Mouse (Mus musculus): ENCODE results near the gene Msh5.
"Not testable (repeated sequence)": the region's sequence is repeated elsewhere in the genome, so short reads cannot be mapped to it uniquely, and the experiment has no call there.

Msh5 gene

DNA sequence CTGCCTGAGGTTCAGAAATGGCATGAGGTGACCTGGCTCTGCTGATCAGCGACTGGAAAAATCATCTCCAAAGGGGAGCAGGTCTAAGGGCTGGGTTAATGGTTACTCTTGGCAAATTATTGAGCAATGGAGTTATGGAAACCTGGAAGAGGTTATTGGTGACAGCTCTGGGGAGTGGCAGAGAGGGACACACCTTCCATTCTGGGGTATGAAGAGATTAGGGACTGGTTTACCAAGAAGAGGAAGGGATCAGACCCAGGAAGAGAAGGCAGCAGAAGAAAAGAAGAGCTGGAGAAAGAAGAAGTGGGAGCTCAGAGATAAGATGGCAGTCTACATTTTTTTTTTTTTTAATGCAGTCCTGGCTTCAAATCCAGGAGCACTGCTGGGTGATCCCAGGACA, 1.1 kb upstream of the Msh5 start:
- DNase-seq = no peak

DNA sequence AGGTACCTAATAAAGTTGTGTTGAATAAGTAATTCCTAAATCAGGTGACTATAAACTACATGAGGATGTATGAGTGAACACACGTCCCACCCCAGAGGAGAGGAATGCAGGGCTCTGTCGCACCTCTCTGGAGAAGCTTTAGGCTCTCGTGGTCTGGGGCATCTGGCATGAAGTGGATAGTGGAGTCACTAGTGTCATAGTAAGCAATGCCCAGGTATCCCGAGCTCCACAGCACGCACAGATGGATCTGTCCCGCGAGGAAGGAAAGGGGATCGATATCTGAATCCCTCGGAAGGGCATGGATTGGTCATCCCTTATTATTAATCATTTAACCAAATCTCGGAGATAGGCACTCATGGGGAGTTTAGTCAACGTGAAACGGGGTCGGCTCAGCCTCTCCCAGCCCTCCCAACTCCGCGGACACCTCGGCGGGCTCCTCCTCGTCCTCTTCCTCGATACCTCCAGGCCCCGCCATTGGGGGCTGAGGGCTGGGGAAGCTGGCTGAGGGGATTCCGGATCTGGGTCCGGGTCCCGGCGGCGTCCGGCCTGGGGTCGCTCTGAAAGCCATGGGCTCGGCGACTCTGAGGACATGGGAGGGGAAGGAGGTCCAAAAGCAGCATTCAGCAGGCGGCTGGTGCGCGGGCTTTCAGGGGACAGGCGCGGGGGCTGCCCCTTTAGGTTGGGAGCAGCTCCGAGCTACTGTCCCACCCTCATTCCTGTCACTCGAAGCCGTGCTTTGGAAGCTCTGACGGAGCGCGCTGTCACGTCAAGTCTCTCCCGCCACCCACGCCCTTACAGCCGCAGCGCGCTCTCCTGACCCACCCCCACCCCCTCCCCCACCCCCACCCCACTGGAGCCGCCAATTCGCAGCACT, 501 bp downstream of the Msh5 start:
- no peak for DNase-seq

DNA sequence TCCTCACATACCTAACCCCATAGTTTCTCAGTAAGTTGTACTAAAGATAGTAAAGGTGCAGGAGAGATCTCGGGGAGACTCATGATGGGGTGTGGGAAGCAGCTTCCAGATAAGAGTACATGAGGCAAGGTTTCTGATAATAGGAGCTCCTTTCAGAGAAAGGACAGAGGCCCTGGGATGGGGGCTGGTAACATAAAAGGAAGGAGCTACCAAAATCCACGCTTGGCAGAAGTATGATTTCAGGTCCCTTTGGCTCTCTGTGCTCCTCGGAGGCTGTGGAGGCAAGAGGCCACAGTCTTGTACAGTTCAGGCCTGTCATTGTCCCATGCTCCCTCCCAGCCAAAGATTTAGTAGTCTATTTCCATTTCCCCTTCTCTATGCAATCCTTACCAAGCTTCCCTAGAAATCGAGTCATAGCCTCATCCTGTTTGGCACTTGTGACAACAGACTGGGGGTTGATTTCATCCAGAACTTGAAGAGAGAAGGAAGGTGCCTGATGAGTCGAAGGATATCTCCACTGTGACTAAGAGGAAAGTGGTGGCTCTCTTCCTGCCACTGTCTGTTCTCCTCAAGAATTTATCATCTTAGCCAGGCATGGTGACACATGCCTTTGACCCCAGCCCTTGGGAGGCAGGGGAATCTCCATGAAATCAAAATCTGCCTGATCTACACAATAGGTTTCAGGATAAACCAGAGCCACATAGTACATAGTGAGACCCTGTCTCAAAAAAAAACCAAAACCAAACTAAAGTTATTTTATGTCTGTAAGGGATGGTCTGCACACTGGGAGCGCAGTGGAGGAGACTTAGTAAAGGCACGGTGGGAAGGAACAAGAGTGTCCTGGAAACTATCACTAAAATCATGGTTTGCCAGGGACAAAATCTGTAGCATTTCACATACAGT, 1.4 kb downstream of the Msh5 start:
- no peak for DNase-seq

DNA sequence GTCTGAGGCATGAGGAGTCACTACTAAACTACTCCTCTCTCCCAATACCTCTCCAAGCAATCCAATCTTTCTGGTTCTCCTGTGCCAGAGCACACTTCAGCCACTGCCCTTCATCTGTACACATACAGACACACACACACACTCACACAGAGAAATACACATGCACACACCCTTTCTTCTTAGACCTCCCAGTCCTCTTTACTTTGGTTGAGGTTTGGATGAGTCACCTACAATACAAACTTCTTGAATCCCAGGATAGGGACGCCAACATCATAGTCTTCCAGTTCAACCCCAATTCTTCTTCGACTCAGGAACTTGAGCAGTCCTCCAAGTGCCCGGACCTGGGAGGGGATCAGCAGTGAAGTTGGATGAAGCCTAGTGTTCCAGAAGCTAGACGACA, 2.8 kb downstream of the Msh5 start:
- DNase-seq = no peak

DNA sequence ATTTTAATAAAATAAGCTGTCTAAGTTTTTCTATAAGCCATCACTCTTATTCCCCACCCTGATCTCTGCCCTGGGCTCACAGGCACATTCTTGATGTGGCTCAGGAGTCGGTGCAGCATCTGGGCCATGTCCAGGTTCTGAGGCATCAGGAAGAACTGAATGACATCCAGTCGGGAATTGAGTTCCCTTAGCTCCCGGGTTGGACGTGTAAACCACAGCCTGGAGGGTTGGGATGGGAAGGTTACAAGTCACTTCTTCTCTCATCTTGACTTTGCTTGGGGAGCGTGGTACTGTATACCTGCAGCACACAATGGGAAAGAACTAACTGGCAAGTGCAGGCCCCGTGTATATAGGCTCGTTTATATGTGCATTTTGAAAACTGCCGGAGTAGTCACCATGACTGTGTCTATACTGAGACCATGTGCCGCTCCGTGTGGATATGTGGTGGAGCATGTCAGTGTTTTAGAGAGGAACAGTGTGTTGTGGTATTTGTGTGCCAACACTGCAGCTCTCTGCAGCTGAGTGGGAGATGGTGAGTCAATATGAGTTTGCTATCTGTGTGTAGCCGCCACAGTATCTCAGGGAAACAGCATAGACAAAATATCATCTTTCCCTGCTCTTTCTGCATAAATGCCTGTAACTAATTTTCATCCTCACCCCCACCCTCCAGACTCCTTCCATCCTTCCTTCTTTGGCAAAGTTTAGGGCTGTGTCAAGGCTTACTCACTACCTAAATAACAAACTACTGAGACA, 7.2 kb downstream of the Msh5 start:
- no peak for DNase-seq

DNA sequence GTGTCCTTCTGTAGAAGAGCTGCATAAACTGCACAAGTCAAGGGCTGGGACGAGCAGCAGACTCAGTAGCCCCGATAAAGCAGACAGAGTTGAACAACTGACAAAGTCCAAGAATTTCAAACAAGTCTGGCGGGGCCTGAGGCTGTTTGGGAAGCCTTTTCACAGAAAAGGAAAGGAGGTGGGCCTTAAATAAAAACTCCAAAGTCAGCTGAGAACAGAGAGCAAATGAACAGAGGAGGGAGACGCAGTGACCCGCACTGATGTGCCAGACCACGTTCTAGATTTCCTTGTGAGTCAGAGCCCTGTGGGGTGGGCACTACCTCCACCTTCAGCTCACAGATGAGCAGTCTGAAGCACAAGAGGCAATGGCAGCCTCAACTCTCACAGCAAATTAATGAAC, 11.6 kb downstream of the Msh5 start:
- DNase-seq = no peak

DNA sequence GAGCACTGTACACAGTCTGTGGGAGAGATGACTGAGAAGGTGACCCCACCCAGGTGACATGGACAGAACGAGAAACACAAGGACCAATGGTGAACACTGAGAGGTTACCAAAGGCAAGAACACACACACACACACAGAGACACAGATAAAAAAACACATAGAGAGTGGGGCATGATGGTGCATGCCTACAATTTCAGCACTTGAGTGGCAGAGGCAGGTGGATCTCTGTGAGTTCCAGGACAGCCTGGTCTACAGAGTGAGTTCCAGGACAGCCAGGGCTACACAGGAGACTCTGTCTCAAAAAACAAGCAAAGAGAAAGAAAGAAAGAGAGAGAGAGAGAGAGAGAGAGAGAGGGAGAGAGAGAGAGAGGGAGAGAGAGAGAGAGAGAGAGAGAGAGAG, 12.8 kb downstream of the Msh5 start:
- not testable (repeated sequence) for DNase-seq

DNA sequence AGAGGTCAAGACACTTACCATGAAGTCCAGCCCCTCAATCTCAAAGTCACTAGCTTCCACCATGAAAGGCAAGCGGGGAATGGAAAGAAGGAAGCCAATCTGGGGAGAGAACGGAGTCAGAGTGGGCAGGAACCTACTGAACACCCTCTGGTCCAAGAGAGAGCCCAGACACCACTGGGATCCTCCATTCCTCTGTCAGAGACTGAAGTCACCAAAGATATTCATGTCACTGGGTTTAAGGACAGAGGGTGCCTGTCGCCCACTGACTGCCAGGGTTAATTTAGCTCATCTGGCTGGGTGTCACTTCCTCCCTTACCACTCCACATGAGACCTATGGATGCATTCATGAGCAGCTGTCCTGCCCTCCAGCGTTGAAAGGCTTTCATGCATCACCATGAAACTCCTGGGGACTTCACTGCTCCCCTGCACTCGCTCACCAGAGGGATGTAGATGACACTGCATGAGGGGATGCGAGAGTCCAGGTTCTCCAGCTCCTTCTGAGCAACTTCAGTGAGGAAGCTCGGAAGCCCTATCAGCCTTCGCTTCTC, 14.1 kb downstream of the Msh5 start:
- DNase-seq = peak in 1 of 2 experiments; percentile 30

DNA sequence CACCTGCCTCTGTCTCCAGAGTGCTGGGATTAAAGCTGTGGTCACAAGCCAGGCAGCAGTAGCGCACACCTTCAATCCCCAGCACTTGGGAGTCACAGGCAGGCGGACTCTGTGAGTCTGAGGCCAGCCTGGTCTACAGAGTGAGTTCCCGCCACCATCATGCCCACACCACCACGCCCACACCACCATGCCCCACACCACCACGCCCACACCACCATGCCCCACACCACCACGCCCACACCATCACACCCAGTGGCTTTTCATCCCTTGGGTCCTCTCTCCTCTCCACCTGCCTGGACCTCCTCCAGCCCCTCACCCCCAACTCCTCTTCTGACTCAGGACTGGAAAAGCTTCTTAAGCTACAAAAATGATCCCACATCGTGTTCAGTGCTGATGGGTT, 14.7 kb downstream of the Msh5 start:
- no peak for DNase-seq

DNA sequence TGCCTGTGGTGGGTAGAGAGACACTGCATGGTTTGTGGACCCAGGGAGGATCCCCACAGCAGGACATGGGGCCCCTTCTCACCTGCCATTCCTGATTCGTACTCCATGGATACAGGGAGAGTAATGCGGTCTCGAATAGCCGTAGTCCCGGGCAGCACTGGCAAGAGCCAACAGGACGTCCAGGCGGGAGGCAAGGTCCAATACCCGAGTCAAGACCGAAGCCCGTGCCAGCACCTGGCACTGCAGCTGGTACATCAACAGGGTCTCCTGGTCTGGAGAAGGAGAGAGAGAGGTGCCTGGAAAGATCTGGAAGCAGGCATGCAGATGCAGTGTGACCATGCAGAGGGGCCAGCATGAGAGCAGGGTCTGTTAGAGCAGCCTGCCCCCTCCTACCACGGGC, 15.3 kb downstream of the Msh5 start:
- DNase-seq = no peak

DNA sequence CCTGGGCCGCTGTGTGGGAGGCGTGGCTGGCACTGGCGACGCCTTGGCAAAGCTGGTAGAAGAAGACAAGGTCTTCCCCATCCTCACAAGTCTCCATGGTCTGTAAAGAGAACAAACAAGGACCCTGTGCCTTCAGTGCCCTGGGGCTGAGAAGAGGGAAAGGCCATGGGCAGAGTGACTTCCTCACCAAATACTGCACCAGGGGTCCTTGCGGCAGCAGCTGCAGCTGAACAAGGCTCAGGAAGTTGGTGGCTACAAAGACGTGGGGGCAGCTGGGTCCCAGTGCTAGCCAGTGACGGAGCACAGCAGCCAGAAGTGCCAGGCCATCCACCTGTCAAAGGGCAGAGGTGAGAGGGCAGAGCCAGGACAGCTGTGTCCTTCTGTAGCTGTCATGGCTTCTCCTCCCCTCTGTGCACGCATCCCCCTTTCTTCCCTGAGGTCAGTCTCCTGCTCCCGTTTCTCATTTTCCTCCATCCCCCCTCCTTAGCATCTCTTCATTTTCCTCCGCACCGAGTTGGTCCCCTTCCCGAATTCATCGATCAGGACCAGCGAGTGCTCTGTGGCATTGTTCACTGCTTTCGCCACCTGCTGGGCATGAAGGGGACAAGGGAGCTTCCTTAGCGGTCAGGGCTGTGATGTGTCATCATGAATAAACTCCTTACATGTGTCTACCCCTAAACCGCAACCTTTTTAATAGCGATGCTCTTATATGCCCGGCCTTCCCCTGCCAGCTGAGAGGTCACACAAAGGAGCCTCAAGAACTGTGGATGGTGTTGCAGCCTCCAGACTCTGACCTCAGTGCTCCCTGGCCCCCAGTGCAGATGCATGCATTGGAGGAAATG, 16.6 kb downstream of the Msh5 start:
- peak; percentile 49 to 51 for DNase-seq

DNA sequence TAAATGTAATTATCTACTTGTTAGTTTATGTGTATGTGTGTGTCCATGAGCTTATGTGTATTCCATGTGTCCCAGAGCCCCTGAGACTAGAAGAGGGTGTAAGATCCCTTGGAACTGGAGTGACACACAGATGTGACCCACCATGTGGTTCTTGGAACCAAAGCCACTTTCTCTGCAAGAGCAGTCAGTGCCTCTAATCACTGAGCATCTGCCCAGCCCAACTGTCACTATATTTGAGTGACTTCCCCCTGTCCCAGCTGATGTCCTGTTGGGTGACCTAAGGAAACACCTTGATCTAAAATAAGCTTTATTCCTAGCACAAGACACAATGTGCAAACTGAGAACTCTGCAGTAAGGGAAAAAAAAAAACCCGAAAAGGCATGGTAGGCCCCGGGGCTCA, 18.2 kb downstream of the Msh5 start:
- DNase-seq = no peak

DNA sequence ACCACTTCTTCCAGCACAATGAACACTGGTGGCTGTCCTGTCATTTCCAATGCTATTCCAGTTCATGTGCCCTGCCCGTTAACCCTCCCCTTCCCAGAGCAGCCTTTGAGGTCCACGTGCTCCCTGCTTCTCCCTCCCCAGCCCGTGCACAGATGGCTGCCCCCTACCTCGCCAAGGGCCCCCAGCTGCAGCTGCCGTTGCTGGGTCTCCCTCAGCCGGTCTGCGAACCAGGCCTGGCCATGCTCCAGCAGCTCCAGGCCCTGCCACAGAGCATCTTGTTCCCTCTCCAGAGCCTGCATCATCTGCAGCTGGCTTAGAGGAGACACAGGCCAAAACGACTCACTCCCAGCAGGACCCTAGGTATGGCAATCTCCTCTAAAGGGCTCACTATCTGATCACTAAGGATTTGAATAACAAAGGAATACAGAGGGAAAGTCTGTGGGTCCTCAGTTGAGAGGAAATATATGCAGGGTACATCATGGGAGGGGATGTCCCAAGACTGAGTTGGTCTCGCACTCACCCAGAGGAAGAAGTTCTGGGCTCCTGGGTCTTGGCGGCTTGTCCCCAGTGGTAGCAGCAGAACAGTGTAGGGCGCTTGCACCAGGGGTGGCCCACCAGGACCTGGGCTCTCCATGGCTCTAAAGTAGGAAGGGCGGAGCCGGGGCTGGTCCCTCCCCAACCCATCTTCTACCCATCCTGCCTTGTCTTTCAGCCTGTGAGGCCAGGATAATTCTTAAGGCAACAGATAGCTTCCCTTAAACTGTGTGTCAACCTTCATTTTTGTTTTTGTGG, 19.1 kb downstream of the Msh5 start, which contains the start of gene Sapcd1:
Gene Sapcd1 (minus strand): TSS at position 740 of the 792 bp plus-strand sequence.
- DNase-seq = peak; percentile 48 to 56

DNA sequence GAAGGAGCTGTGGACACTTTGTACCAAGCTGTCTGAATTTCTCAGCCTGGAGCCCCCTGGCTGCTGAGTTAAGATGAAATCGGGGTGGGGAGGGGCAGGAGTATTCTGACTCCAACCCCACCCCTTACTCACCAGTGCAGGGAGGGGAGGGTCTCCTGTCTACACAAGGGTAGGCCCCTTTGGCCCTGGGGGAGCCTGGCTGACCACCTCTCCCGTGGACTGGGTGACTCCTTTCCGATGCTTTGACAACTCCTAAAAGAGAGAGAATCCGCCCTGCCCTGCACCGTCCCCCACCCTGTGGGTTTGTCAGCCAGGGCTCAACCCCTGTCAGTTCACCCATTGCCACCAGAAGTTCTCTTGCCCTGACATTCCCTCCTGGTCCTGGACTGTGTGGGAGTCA, 20.3 kb downstream of the Msh5 start:
- no peak for DNase-seq

DNA sequence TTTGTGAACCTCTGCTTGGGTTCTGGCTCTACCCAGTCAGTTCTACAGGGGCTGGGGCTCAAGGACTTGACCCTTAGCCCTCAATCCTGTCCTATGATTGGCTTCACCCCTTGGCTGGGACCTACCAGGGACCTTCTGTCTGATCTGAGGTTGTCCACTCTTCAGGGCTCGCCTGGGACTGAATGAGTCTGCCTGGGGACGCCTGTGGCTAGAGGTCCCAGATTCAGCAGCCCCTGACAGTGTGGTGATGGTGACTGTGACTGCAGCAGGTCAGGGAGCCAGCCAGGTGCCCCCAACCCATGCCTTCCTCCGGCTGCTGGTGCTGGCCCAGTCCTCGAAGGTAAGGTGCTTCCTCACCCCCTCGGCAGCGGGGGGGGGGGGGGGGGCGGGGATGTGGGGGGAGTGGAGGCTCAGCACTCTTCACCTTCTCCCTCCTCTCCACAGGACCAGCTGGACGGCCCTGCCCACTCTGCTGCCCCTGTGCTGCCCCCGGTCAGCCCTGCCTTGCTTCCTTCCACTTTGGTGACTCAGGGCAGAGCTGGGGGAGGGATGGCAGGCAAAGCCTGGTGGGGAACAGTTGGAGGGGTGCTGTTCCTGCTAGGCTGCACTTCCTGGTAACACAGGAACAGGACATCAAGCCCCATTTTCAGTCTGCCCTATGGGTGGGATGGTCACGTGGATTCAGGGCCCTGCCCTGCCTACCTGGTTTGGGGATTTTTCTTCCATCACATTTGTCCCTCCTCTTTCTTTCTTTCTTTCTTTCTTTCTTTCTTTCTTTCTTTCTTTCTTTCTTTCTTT, 21.7 kb downstream of the Msh5 start:
- no peak for DNase-seq

DNA sequence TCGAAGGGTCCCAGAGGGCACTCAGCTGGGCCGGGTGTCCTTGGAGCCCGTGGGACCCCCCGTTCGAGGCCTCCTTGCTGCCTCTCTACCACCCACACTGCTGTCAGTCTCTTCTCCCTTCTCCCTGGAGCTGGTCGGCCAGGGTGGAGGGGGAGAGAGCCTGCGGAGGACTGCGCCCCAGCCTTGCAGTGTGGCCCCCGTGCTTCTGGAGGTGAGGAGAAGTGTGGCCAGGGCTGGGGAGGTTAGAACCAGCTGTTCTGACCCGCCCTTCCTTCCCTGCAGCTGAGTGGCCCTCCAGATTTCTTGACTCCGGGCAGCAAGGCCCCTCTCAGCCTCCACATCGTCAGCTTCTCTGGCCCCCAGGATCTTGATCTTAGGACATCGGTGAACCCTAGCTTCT, 22.3 kb downstream of the Msh5 start:
- no peak for DNase-seq

DNA sequence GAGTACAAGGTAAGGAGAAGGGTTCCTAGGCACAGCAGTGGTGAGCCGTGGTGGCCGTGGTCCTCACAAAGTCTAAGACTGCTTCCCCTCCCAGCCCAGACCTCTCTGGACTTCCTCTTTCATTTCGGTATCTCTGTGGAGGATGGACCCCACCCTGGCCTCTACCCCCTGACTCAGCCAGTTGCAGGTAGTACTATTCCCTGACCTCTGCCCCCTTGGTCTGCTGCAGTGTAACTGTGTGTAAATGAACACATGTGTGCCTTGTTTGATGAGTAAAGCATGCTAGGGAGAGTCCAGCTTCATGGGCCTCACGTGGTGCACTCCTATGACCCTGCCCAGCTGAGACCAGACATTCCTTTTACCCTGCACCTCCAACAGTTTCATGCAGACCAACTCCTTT, 22.8 kb downstream of the Msh5 start:
- DNase-seq = peak; percentile 31 to 40

DNA sequence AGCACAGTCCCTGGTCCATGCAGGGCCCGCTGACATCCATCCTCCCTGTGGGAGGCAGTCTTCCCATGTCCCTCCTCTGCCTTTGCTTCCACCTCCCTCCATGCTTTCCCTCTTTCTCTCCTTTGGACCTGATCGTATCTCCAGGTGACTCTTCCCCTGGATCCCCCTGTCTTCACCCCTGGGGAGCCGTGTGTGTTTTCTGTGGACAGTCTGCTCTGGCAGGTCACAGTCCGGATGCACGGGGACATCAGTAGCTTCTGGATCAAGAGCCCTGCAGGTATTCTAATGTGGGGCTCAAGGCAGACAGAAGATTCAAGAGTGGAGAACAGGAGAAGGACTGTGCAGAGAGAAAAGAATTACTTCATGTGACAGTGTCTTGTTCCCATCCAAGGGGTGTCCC, 23.3 kb downstream of the Msh5 start:
- DNase-seq = no peak

DNA sequence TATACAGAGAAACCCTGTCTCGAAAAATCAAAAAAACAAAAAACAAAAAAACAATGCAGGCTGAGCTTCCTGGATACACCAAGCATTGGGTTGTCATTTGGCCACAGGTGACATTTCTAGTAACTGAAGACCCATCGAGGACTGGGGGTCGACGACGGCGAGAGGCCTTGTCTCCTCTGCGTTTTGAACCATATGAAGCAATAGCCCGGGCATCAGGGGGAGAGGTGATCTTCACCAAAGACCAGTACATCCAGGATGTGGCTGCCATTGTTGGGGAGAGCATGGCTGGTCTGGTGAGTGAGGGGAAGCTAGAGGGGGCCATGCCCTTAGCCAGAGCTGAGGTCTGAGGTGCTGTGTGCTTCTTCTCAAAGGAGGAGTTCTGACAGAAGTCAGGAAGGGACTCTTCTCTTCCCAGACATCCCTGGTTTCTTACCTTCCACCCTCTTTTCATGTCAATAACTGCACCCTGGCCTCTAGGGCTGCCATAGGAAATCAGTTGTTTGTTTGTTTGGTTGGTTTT, 23.9 kb downstream of the Msh5 start:
- no peak for DNase-seq
